Mouse (Mus musculus) myocyte (in vitro differentiated cells): ENCODE measurements around the gene Fth1.
A peak's percentile ranks its signal among the peaks of the same experiment; 100 is the strongest.

Experiments
- CEBPB ChIP-seq: IDR thresholded peaks from 2 replicates; pipeline ENCODE4 v1.6.1; 2011; ENCODE audit warnings: mild to moderate bottlenecking, moderate library complexity; ENCODE audit not compliant: poor library complexity, insufficient read depth, severe bottlenecking
- E2F4 ChIP-seq: IDR thresholded peaks from one replicate; pipeline ENCODE4 v1.6.1; 2011; ENCODE audit warnings: mild to moderate bottlenecking, control low read depth, moderate library complexity; ENCODE audit not compliant: insufficient read depth
- MAX ChIP-seq: IDR thresholded peaks from one replicate; pipeline ENCODE4 v1.6.1; 2011; ENCODE audit warnings: low read depth, mild to moderate bottlenecking, control low read depth
- MYOD1 ChIP-seq, 3 experiments: IDR thresholded peaks; one replicate each; pipeline ENCODE4 v1.6.1; 2011; ENCODE audit warnings: control low read depth in 2 of 3, low read depth in 2 of 3, mild to moderate bottlenecking in 2 of 3, moderate library complexity in 1 of 3; ENCODE audit not compliant: insufficient read length in 2 of 3, control insufficient read depth in 1 of 3
- POLR2A ChIP-seq: IDR thresholded peaks from one replicate; pipeline ENCODE4 v1.6.1; 2011; ENCODE audit warnings: low read depth, mild to moderate bottlenecking, control low read depth, moderate library complexity; ENCODE audit not compliant: insufficient read length
- POLR2AphosphoS2 ChIP-seq: IDR thresholded peaks from one replicate; pipeline ENCODE4 v1.6.1; 2011; ENCODE audit warnings: low read depth, control low read depth; ENCODE audit not compliant: insufficient read length
- REST ChIP-seq: IDR thresholded peaks from one replicate; pipeline ENCODE4 v1.6.1; 2011; ENCODE audit warnings: mild to moderate bottlenecking, control low read depth, moderate library complexity; ENCODE audit not compliant: insufficient read depth, insufficient read length
- SRF ChIP-seq: IDR thresholded peaks from one replicate; pipeline ENCODE4 v1.6.1; 2011; ENCODE audit warnings: low read depth; ENCODE audit not compliant: control insufficient read depth, insufficient read length
- TCF12 ChIP-seq: IDR thresholded peaks from one replicate; pipeline ENCODE4 v1.6.1; 2011; ENCODE audit warnings: mild to moderate bottlenecking, control low read depth; ENCODE audit not compliant: poor library complexity, insufficient read depth, severe bottlenecking
- TCF3 ChIP-seq: IDR thresholded peaks from one replicate; pipeline ENCODE4 v1.6.1; 2011; ENCODE audit warnings: low read depth, control low read depth; ENCODE audit not compliant: insufficient read length
- USF1 ChIP-seq: IDR thresholded peaks from one replicate; pipeline ENCODE4 v1.6.1; 2011; ENCODE audit warnings: low read depth, mild to moderate bottlenecking, control low read depth, moderate library complexity

- TF ChIP-seq POLR2A (peak; percentile 21), MAX (no peak), USF1 (no peak), REST (no peak), CEBPB (no peak), TCF12 (no peak), MYOD1 (IDR thresholded peaks at IDR 0.05; ENCODE audit: control insufficient read depth in 1 of 3, insufficient read length in 2 of 3, low read depth in 2 of 3) (peak; percentile 34 to 77 (median 61)), TCF3 (no peak), E2F4 (no peak), SRF (no peak), POLR2AphosphoS2 (no peak)
Measured at GRCm38 (mm10) chr19:9993036-9993656, 12.7 kb downstream of the Fth1 start.
